Mouse (Mus musculus): ENCODE measurements around the gene Gm4707.

DNA sequence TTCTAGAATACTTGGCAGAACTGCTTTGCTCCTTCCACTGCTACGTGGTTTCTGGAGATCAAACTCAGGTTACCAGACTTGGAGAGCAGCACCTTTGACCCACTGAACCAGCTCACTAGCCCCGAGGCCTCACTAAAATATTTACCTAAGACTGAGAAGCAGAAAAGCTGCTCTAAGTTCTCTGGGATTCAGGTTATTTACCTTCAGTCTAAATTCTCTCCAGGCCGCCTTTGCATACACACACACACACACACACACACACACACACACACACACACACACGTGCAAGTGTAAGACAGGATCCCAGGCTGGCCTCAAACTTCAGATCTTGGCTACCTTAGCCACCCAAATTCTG is 31.6 kb upstream of the Gm4707 start:
- TF ChIP-seq POLR2A (IDR thresholded peaks at IDR 0.05; ENCODE audit: low read depth, low read length) = no peak
- TF ChIP-seq CTCF (IDR thresholded peaks at IDR 0.05; ENCODE audit: borderline replicate concordance, insufficient read depth, low read length) = no peak

Measured in embryonic fibroblast, embryonic 13.5 days (primary cell).